Mouse (Mus musculus): ENCODE data around the gene Tmem45b.

DNA sequence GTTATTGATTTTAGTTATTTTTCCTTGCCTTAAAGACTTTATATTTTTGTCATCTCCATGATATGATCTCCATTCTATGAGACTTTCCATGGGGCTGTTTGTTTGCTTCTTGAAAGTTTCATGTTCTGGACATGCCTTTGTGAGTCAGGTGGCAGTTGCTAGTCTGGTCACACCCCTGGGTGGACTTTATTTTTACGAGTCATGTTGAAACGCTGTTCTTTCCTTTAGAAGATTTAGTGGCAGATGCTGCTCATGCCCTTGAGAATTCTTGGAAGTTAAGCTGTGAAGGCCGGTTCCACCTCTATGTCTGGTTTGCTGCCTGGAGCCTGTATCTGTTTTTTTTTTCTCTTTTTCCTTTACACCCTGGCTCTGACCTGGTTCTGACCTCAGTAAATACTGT, 43.9 kb upstream of the Tmem45b start:
- TF ChIP-seq EP300 (IDR thresholded peaks at IDR 0.05; ENCODE audit: insufficient read depth, low read depth, low read length) (no peak), POLR2A (IDR thresholded peaks at IDR 0.05; ENCODE audit: insufficient read depth, low read depth, low read length) (no peak)
